Mouse (Mus musculus) gastrocnemius, postnatal 36 days (tissue): Measurements from ENCODE around the gene Cct8. TPM values are rescaled to one million over a fixed set of nuclear protein-coding genes. Genes with fewer than 3 reads are reported as not detected.
"Not testable (repeated sequence)": the region's sequence is repeated elsewhere in the genome, so short reads cannot be mapped to it uniquely, and the experiment has no call there.

Source experiments
- DNase-seq, 2 experiments: peaks; one replicate each; pipeline ENCODE4 v3.0.0; 2022
- intact Hi-C: fragments of 180-260 bp; cut with DNase I; formaldehyde crosslinking; loops from one replicate; pipeline ENCODE4 v1.15.1; 2025
- long read RNA-seq, 2 experiments: library from polyadenylated mRNA; stranded (forward); transcript quantifications; one replicate each; pipeline ENCODE4 v2.0.0; 2021
- total RNA-seq, 2 experiments: library from RNA; stranded (reverse); gene quantifications; 2 replicates each; pipeline ENCODE4 v1.2.3; 2021

Cct8 gene
- total RNA-seq = 100 to 1,000 TPM; 102 to 106 TPM
- long read RNA-seq, experiment 1, transcript Cct8-201 (15 exons, 2,394 nt) = major isoform, 106 of 161 reads
- long read RNA-seq, experiment 1, partial matches to known transcripts = 6 of 161 reads
- long read RNA-seq, experiment 1, other reads (novel, unspliced or antisense) = 49 of 161 reads
- long read RNA-seq, experiment 2, transcript Cct8-201 (15 exons, 2,394 nt) = major isoform, 133 of 177 reads
- long read RNA-seq, experiment 2, partial matches to known transcripts = 7 of 177 reads
- long read RNA-seq, experiment 2, other reads (novel, unspliced or antisense) = 37 of 177 reads

- peak; percentile 90 to 96 for DNase-seq
- intact Hi-C loops = loop anchor here (1.0 kb wide), 1 partner anchor 64 kb away; the partner anchor contains the start of gene Ltn1
Observed at GRCm38 (mm10) chr16:87495716-87496447, at the start of gene Cct8. Gene Cct8 (minus strand): TSS chr16:87495873.

GRCm38 (mm10) chr16:87528755-87529154, 33.1 kb upstream of the Cct8 start:
- intact Hi-C loops = no loop called here

GRCm38 (mm10) chr16:87527553-87528249, 32.0 kb upstream of the Cct8 start:
- intact Hi-C loops = no loop called here

More at GRCm38 (mm10) chr16:87528755-87529154, 33.1 kb upstream of the Cct8 start:
- DNase-seq = no peak

GRCm38 (mm10) chr16:87524228-87524627, 28.6 kb upstream of the Cct8 start:
- intact Hi-C loops = no loop called here
- DNase-seq = no peak

More at GRCm38 (mm10) chr16:87527553-87528249, 32.0 kb upstream of the Cct8 start:
- DNase-seq = no peak

- intact Hi-C loops = loop anchor here (5.0 kb wide), 1 partner anchor 35 kb away; no protein-coding TSS in a partner anchor
- DNase-seq = no peak
Observed at GRCm38 (mm10) chr16:87512331-87512730, 16.7 kb upstream of the Cct8 start.

- no peak for DNase-seq
- intact Hi-C loops = loop anchor here (5.0 kb wide), 1 partner anchor 36 kb away; no protein-coding TSS in a partner anchor
Observed at GRCm38 (mm10) chr16:87511706-87512105, 16.0 kb upstream of the Cct8 start.

GRCm38 (mm10) chr16:87501304-87502078, 5.8 kb upstream of the Cct8 start:
- no peak for DNase-seq
- intact Hi-C loops = loop anchor here (5.0 kb wide), 1 partner anchor 91 kb away; no protein-coding TSS in a partner anchor

GRCm38 (mm10) chr16:87499556-87499955, 3.9 kb upstream of the Cct8 start:
- intact Hi-C loops = no loop called here
- DNase-seq = no peak

- intact Hi-C loops = no loop called here
- no peak for DNase-seq
Observed at GRCm38 (mm10) chr16:87497171-87497570, 1.5 kb upstream of the Cct8 start.

- intact Hi-C loops = no loop called here
Observed at GRCm38 (mm10) chr16:87496728-87497127, 1.1 kb upstream of the Cct8 start.

GRCm38 (mm10) chr16:87494955-87495655, 568 bp downstream of the Cct8 start:
- intact Hi-C loops = loop anchor here (1.0 to 5.0 kb wide), 2 partner anchors 63 to 93 kb away; partner anchors contain the start of gene Ltn1

More at GRCm38 (mm10) chr16:87496728-87497127, 1.1 kb upstream of the Cct8 start:
- DNase-seq = no peak

GRCm38 (mm10) chr16:87492191-87492792, 3.4 kb downstream of the Cct8 start:
- not testable (repeated sequence) for DNase-seq
- intact Hi-C loops = loop anchor here (5.0 kb wide), 1 partner anchor 90 kb away; no protein-coding TSS in a partner anchor

More at GRCm38 (mm10) chr16:87494955-87495655, 568 bp downstream of the Cct8 start:
- DNase-seq = peak in 1 of 2 experiments; percentile 20

- intact Hi-C loops = loop anchor here (5.0 kb wide), 1 partner anchor 66 kb away; no protein-coding TSS in a partner anchor
Observed at GRCm38 (mm10) chr16:87488605-87489004, 7.1 kb downstream of the Cct8 start.

GRCm38 (mm10) chr16:87486739-87487138, 8.9 kb downstream of the Cct8 start:
- intact Hi-C loops = loop anchor here (5.0 kb wide), 1 partner anchor 64 kb away; no protein-coding TSS in a partner anchor
- no peak for DNase-seq

More at GRCm38 (mm10) chr16:87488605-87489004, 7.1 kb downstream of the Cct8 start:
- DNase-seq = no peak

GRCm38 (mm10) chr16:87484367-87484766, 11.3 kb downstream of the Cct8 start:
- intact Hi-C loops = no loop called here

GRCm38 (mm10) chr16:87470579-87470978, 25.1 kb downstream of the Cct8 start:
- intact Hi-C loops = no loop called here
- DNase-seq = no peak

More at GRCm38 (mm10) chr16:87484367-87484766, 11.3 kb downstream of the Cct8 start:
- DNase-seq = no peak

GRCm38 (mm10) chr16:87458752-87459151, 36.9 kb downstream of the Cct8 start:
- intact Hi-C loops = no loop called here
- no peak for DNase-seq

- DNase-seq = no peak
- intact Hi-C loops = no loop called here
Observed at GRCm38 (mm10) chr16:87455180-87455611, 40.5 kb downstream of the Cct8 start.
